Mouse (Mus musculus): Measurements from ENCODE around the gene Cd79b.
A peak's percentile ranks its signal among the peaks of the same experiment; 100 is the strongest.
"Not testable (repeated sequence)": the region's sequence is repeated elsewhere in the genome, so short reads cannot be mapped to it uniquely, and the experiment has no call there.

The Cd79b gene

GRCm38 (mm10) chr11:106314333-106314812, at the start of gene Cd79b:
Gene Cd79b (minus strand): TSS chr11:106314762.
- DNase-seq: peak; percentile 90

- no peak for DNase-seq
These were observed 44.8 kb upstream of the Cd79b start for GRCm38 (mm10) chr11:106359350-106359749.

GRCm38 (mm10) chr11:106355382-106356128, 41.0 kb upstream of the Cd79b start:
- DNase-seq: peak; percentile 91

GRCm38 (mm10) chr11:106354181-106354580, 39.6 kb upstream of the Cd79b start:
- no peak for DNase-seq

GRCm38 (mm10) chr11:106353188-106353587, 38.6 kb upstream of the Cd79b start, which contains the start of gene Scn4a:
Gene Scn4a (minus strand): TSS chr11:106353288.
- DNase-seq: no peak

GRCm38 (mm10) chr11:106351941-106352340, 37.4 kb upstream of the Cd79b start:
- no peak for DNase-seq

GRCm38 (mm10) chr11:106351253-106351652, 36.7 kb upstream of the Cd79b start:
- DNase-seq: peak; percentile 85

- peak; percentile 89 for DNase-seq
These were observed 36.3 kb upstream of the Cd79b start for GRCm38 (mm10) chr11:106350853-106351252.

- no peak for DNase-seq
These were observed 35.2 kb upstream of the Cd79b start for GRCm38 (mm10) chr11:106349772-106350171.

- DNase-seq: no peak
These were observed 30.3 kb upstream of the Cd79b start for GRCm38 (mm10) chr11:106344910-106345309.

- DNase-seq: no peak
These were observed 26.5 kb upstream of the Cd79b start for GRCm38 (mm10) chr11:106340990-106341520.

GRCm38 (mm10) chr11:106339323-106339722, 24.8 kb upstream of the Cd79b start:
- DNase-seq: not testable (repeated sequence)

- DNase-seq: no peak
These were observed 24.3 kb upstream of the Cd79b start for GRCm38 (mm10) chr11:106338870-106339269.

GRCm38 (mm10) chr11:106338029-106338428, 23.5 kb upstream of the Cd79b start:
- DNase-seq: no peak

GRCm38 (mm10) chr11:106334066-106334465, 19.5 kb upstream of the Cd79b start:
- no peak for DNase-seq

GRCm38 (mm10) chr11:106332458-106332857, 17.9 kb upstream of the Cd79b start:
- DNase-seq: peak; percentile 93

- DNase-seq: peak; percentile 86
These were observed 15.1 kb upstream of the Cd79b start for GRCm38 (mm10) chr11:106329682-106330081.

- peak; percentile 95 for DNase-seq
These were observed 14.6 kb upstream of the Cd79b start for GRCm38 (mm10) chr11:106329128-106329527.

- DNase-seq: no peak
These were observed 14.0 kb upstream of the Cd79b start for GRCm38 (mm10) chr11:106328521-106328920.

GRCm38 (mm10) chr11:106326475-106326874, 11.9 kb upstream of the Cd79b start:
- no peak for DNase-seq

- peak; percentile 94 for DNase-seq
These were observed 11.1 kb upstream of the Cd79b start for GRCm38 (mm10) chr11:106325566-106326206.

GRCm38 (mm10) chr11:106324858-106325257, 10.3 kb upstream of the Cd79b start:
- DNase-seq: no peak

- DNase-seq: peak; percentile 96
These were observed 4.1 kb upstream of the Cd79b start for GRCm38 (mm10) chr11:106318406-106319366.

Measured in heart, adult 11 months (tissue).